Mouse (Mus musculus): ENCODE measurements around the gene Mrpl55. TPM values are rescaled to one million over a fixed set of nuclear protein-coding genes. Genes with fewer than 3 reads are reported as not detected.

Mrpl55 gene
- polyA plus RNA-seq (2015; fragmentation: Nextera tagmentation; extraction: Ambion mirVana), result 93.3 and 103 TPM in 2 replicates

DNA sequence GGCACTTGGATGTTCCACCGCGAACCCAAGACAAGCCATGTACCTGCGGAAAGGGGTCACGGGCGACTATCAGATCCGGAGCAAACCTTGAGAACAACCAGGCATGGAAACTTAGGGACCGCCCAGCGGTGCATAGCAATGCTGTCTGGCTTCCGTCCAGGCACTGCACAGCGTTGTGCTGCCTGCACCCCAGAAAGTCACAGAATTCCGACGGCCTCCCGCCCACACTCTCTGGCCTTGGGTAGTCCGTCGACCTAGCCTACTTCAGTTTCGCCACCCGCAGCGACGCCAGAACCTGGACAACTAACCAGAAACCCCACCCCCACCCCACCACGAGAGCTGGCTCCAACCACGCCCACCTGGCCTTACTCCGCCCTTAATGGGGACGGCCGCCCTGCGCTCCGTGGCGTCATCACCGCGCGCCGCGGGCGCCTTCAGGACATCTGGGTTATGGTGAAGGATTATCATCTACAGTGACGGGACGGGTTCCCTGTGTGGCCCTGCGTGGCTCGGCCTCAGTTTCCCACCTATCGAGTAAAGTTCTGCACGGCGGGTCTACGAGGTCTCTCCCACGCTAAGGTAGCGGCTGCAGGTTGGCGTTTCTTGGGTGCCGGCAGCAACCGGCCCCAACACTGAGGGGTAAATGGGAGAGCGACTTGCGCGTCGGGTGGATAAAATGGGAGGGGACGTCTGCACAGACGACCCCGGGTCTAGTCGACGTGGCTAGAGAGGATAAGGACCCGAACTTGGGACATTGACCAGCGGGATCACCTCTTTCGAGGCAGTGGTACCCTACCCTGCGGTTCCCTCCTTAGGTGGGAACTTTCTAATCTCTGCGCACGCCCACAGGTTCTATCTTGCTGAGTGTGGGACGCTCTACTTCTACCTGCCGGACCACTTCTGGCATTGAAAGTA lies at the start of gene Mrpl55:
Mrpl55 (plus strand) TSS at position 406 of the 915 bp plus-strand sequence.
- under 1% methylated on average over 63 of the region's 63 CpGs for WGBS

DNA sequence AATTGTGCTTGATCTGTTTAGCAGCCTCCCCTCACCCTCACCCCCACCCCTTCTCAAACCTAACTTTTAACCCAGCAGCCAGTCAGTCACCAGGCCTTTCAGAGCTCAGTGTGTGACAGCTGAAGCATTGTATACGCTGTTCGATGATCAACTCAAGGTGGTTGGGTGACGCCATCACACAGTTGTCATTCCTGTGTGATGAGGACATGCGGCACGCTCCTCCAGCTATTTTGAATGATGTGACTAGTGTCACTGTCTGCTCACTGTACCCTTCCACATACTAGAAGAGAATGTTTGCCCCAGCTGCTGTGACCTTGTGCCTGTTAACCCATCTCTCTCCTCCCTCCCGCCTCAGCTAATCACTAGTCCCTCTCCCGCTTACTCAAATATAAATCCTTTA lies 48.1 kb upstream of the Mrpl55 start:
- ATAC-seq (ENCODE audit: low FRiP score, low read depth), result no peak
- no peak overlapping the region for H3K4me3 ChIP-seq
- 86% methylated on average over 7 of the region's 7 CpGs for WGBS

More for the DNA sequence above, at the start of gene Mrpl55:
- peak; percentile 92 for ATAC-seq (ENCODE audit: low FRiP score, low read depth)
- H3K9me3 ChIP-seq, result no peaks in the 10 kb centered on the region
- H3K27ac ChIP-seq (replicated peaks), result peak within 1 kb of the TSS; percentile 75
- H3K4me1 ChIP-seq (replicated peaks), result peaks cover 22% of the 10 kb centered on the region
- H3K4me3 ChIP-seq, result peak within 1 kb of the TSS; percentile 72
- peak within 1 kb of the TSS; percentile 71 for H3K9ac ChIP-seq
- H3K27me3 ChIP-seq, result no peaks in the 10 kb centered on the region
- H3K36me3 ChIP-seq, result peaks cover 13% of the 10 kb centered on the region; the same call in 1 of the 2 replicates
- peak within 1 kb of the TSS; percentile 85 for H3K4me2 ChIP-seq

DNA sequence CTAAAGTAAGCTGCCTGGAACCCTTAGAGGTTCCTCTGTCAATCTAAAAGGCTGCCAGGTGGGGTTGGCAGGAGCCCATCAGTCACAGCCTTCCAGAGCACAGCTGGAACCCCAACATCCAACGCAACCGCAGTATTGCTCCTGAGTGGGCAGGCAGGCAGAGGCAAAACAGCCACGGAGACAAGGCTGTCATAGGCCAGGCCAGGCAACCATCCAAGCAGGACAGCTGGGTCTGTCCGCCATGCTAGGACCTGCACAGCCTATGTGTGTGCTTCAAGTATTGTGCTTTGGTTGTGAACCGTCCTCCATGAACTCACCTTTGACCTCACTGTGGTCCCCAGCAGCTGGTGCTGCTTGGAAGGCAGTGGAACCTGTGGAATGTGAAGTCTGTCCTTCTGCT lies 46.4 kb upstream of the Mrpl55 start:
- 87% methylated on average over 5 of the region's 5 CpGs for WGBS
- Histone ChIP-seq H3K36me3 (peaks cover 11% of the 10 kb centered on the region; the same call in 1 of the 2 replicates), H3K27me3 (no peaks in the 10 kb centered on the region), H3K27ac (replicated peaks) (no peak overlapping the region), H3K4me2 (no peak overlapping the region), H3K4me1 (replicated peaks) (no peaks in the 10 kb centered on the region), H3K4me3 (no peak overlapping the region), H3K9me3 (no peaks in the 10 kb centered on the region), H3K9ac (no peak overlapping the region)
- no peak for ATAC-seq (ENCODE audit: low FRiP score, low read depth)

More for the DNA sequence above, 48.1 kb upstream of the Mrpl55 start:
- Histone ChIP-seq H3K27ac (replicated peaks) (no peak overlapping the region), H3K4me1 (replicated peaks) (no peaks in the 10 kb centered on the region), H3K9me3 (no peaks in the 10 kb centered on the region), H3K27me3 (no peaks in the 10 kb centered on the region), H3K9ac (no peak overlapping the region), H3K4me2 (no peak overlapping the region), H3K36me3 (peaks cover 11% of the 10 kb centered on the region; the same call in 1 of the 2 replicates)

DNA sequence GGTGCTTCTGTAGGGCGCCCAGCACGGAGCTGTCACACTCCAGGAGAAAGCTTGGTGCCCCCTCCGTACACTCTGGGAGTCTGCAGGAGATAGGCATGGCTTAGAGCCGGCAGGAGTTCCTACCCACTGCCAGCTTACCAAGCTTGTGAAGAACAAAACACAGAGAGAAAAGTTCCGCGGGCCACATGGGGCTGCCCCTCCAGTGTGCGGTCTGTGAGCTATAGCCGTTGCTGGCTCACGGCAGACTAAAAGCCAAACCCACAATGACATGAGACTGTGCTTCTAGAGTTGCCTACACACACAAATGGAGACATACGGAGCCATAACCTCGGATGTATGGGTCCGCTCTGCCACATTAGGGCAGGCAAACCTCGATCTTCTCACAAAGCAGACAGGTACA lies 43.2 kb upstream of the Mrpl55 start:
- WGBS, result 91% methylated on average over 13 of the region's 13 CpGs
- peaks cover 11% of the 10 kb centered on the region; the same call in 1 of the 2 replicates for H3K36me3 ChIP-seq
- H3K4me1 ChIP-seq (replicated peaks), result peaks cover 15% of the 10 kb centered on the region
- H3K4me3 ChIP-seq, result no peak overlapping the region
- H3K9me3 ChIP-seq, result no peaks in the 10 kb centered on the region
- H3K27me3 ChIP-seq, result no peaks in the 10 kb centered on the region
- H3K27ac ChIP-seq (replicated peaks), result no peak overlapping the region
- no peak overlapping the region for H3K4me2 ChIP-seq
- no peak for ATAC-seq (ENCODE audit: low FRiP score, low read depth)
- H3K9ac ChIP-seq, result no peak overlapping the region

DNA sequence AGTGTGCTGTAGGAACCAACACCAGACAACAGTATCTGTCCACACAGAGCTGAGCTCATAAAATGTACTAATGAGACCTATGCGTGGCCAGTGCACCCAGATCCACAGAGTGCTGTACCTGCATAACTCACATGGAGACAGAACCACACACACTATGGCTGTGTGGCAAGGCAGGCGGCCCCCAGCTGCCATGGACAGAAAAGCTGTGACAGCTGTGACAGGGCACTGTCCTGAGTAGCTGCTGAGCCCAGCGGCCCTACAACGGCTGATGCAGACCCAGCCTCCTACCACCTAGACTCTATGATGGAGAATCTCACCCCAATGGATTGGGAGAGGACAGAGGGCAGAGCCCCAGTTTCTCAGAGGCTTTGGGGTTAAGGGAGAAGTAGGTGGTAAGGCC lies 42.7 kb upstream of the Mrpl55 start:
- Histone ChIP-seq H3K36me3 (peaks cover 11% of the 10 kb centered on the region; the same call in 1 of the 2 replicates), H3K27me3 (no peaks in the 10 kb centered on the region), H3K9ac (no peak overlapping the region), H3K4me3 (no peak overlapping the region), H3K9me3 (no peaks in the 10 kb centered on the region), H3K27ac (replicated peaks) (no peak overlapping the region), H3K4me1 (replicated peaks) (peaks cover 19% of the 10 kb centered on the region), H3K4me2 (no peak overlapping the region)
- WGBS, result 80% methylated on average over 4 of the region's 4 CpGs
- ATAC-seq (ENCODE audit: low FRiP score, low read depth), result no peak

DNA sequence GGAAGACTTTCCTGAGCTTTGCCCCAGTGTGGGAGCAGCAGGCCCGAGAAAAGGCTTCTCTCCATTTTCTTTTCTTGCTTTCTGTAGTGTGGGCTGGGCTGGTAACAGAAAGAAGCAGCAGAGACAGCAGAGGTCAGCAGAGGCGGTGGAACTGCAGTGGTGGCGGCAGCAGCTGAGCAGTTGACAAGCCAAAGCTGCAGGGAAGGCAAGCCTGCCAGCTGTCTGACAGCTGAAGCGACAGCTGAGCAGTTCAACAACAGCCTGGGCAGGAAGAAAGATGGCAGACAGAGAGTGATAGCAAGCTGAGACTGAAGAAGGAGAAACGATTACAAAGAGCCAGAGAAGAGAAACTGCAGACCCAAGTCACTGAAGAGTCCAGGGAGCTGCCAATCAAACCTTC lies 40.9 kb upstream of the Mrpl55 start:
- H3K9ac ChIP-seq, result no peak overlapping the region
- H3K27ac ChIP-seq (replicated peaks), result no peak overlapping the region
- WGBS, result 69% methylated on average over 5 of the region's 5 CpGs
- H3K4me3 ChIP-seq, result no peak overlapping the region
- peaks cover 11% of the 10 kb centered on the region; the same call in 1 of the 2 replicates for H3K36me3 ChIP-seq
- no peaks in the 10 kb centered on the region for H3K27me3 ChIP-seq
- H3K4me1 ChIP-seq (replicated peaks), result peaks cover 19% of the 10 kb centered on the region
- ATAC-seq (ENCODE audit: low FRiP score, low read depth), result no peak
- no peak overlapping the region for H3K4me2 ChIP-seq
- no peaks in the 10 kb centered on the region for H3K9me3 ChIP-seq

DNA sequence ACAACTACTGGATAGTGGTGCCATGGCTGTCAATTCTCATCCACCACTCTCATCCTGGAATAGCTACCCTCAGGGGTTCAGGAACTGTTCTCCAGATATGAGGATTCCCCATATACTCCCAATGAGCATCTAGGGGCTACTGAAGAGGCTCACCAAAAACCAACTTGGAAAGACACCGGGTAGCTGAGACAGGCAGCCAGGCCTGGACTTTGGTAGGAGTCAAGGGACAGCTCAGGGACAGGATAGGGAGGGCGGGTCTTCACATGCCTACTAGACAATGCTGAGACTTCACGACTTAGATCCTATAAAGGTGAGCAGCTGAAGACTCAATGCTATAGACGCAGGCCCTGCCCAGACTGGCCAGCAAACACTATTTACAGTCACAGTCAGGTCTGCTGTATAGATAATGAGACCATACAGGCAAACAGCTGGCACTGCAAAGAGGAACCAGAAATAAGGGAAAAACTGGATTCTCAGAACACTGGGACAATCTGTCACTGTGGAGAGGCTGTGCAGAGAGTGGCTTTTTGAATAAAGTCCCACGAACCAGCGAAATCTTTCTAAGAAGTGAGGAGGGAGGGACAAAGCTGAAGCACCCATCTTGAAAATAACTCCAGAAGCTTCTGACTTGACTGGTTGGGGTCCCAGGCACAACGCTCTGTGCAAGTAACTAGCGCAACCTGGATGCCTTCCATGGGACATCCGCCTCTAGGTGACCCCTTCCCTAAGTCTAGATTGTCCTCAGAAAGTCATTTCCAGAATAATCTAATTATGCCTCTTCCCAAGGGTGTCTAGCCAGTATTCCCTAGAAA lies 39.6 kb upstream of the Mrpl55 start:
- Histone ChIP-seq H3K9me3 (no peaks in the 10 kb centered on the region), H3K27ac (replicated peaks) (peak overlapping the region; percentile 99), H3K4me3 (peak overlapping the region; percentile 65), H3K4me2 (peak overlapping the region; percentile 78), H3K4me1 (replicated peaks) (peaks cover 19% of the 10 kb centered on the region), H3K9ac (peak overlapping the region; percentile 52), H3K36me3 (peaks cover 4% of the 10 kb centered on the region; the same call in 1 of the 2 replicates), H3K27me3 (no peaks in the 10 kb centered on the region)
- no peak for ATAC-seq (ENCODE audit: low FRiP score, low read depth)
- 67% methylated on average over 9 of the region's 9 CpGs for WGBS

DNA sequence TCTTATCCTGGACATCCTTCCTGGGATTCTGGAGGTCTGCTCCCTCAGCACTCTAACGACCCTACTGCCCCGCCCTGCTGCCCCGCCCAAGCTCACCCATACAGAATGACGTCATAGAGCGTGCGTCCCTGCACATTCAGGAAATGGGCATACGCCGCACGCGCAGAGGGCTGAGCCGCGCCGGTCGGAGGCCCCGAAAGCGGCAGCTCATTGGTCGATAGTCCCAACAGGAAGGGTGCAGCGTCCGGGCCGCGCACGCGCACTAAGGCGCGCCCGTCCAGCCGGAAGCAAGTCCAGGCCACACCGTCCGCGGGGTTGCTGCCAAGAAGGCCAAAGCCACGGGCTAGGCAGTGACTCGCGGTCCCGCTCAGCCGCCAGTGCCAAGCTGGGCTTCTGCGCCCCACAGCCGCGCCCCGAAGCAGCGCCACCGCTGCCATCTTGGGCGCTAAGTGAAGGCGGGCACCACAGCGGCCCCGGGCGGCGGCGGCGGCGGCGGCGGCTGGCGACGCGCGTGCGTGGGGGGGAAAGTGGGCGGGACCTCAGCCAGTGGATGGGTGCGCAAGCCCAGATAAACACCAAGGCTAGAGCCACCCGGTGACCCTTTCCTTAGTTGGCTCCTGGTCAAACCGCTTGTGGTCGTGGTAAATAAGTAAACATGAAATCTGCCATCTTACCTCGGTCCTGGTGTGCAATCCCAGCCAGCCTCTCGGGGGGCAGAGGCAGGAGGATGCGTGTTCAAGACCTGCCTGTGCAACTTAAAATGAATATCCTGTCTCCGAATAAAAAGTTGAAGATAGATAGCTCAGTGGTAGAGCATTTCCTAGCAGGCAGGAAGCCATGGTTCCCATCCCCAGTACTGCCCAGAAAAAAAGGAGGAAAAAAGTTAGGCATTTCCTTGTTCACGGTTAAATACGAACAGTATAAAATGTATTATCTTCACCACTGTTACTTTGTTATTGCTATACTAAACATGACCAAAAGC lies 38.7 kb upstream of the Mrpl55 start, which contains the start of gene Iba57:
Iba57 (minus strand) TSS at position 485 of the 982 bp plus-strand sequence.
- Histone ChIP-seq H3K9me3 (no peaks in the 10 kb centered on the region), H3K27me3 (no peaks in the 10 kb centered on the region), H3K4me2 (peak within 1 kb of the TSS; percentile 78), H3K4me3 (peak within 1 kb of the TSS; percentile 65), H3K9ac (peak within 1 kb of the TSS; percentile 85), H3K4me1 (replicated peaks) (peaks cover 19% of the 10 kb centered on the region), H3K27ac (replicated peaks) (peak within 1 kb of the TSS; percentile 99), H3K36me3 (no peaks in the 10 kb centered on the region)
- WGBS, result 4% methylated on average over 66 of the region's 68 CpGs
- ATAC-seq (ENCODE audit: low FRiP score, low read depth), result peak; percentile 98

DNA sequence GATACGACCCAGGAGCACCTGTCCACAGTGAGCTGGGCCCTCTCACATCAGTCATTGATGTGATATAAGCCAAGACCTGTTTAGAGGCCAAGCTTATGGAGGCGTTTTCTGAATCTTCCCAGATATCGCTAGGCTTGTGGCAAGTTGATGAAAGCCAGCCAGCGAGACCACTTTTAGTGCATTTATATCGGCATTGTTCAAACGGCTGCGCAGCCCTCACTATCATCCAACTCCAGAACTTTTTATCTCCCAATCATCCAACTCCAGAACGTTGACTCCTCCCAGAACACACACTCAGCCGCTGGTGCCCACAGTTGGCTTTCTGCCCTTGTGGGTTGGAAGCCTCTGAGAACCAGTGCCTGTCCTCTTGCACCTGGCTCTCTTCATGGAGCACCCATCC lies 37.9 kb upstream of the Mrpl55 start:
- Histone ChIP-seq H3K4me2 (peak overlapping the region; percentile 78), H3K36me3 (no peaks in the 10 kb centered on the region), H3K4me3 (peak overlapping the region; percentile 65; the same call in 1 of the 2 replicates), H3K27me3 (no peaks in the 10 kb centered on the region), H3K9ac (no peak overlapping the region), H3K9me3 (no peaks in the 10 kb centered on the region), H3K27ac (replicated peaks) (peak overlapping the region; percentile 99), H3K4me1 (replicated peaks) (peaks cover 19% of the 10 kb centered on the region)
- WGBS, result 86% methylated on average over 9 of the region's 9 CpGs
- no peak for ATAC-seq (ENCODE audit: low FRiP score, low read depth)

DNA sequence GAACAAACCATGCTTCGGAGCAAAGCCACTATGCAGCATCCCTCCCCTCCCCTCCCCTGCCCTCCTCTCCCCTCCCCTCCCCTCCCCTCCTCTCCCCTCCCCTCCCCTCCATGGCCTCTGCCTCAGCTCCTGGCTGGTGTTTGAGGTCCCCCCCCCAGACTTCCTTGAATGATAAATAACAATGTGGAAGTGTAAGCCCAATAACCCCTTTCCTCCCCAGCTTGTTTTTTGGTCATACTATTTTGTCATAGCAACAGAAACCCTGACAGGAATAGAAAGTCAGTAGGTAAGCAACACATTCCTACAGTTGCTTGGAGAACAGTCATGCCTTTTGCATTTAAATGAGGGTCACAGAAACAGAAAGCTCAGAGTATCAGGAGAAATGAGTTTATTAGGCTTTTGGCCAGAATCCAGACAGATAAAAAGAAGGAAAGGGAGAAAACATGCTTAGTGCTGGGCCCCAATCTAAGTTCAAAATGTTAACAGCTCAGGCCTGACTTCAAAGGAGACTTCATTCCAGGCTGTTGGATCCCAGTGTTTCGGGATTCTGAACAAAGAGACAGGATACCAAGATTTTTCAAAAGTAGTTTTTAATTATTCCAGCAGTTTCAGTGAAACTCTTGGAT lies 36.6 kb upstream of the Mrpl55 start:
- Histone ChIP-seq H3K4me1 (replicated peaks) (peaks cover 19% of the 10 kb centered on the region), H3K36me3 (no peaks in the 10 kb centered on the region), H3K27me3 (no peaks in the 10 kb centered on the region), H3K4me2 (no peak overlapping the region), H3K27ac (replicated peaks) (0 out of 2 replicates have a peak overlapping the region, but pooled peaks have one; percentile 38), H3K4me3 (no peak overlapping the region), H3K9ac (no peak overlapping the region), H3K9me3 (no peaks in the 10 kb centered on the region)
- no peak for ATAC-seq (ENCODE audit: low FRiP score, low read depth)
- 32% methylated on average over 2 of the region's 2 CpGs for WGBS
